Mouse (Mus musculus): ENCODE data around the gene Ndufa11.

Ndufa11 gene

DNA sequence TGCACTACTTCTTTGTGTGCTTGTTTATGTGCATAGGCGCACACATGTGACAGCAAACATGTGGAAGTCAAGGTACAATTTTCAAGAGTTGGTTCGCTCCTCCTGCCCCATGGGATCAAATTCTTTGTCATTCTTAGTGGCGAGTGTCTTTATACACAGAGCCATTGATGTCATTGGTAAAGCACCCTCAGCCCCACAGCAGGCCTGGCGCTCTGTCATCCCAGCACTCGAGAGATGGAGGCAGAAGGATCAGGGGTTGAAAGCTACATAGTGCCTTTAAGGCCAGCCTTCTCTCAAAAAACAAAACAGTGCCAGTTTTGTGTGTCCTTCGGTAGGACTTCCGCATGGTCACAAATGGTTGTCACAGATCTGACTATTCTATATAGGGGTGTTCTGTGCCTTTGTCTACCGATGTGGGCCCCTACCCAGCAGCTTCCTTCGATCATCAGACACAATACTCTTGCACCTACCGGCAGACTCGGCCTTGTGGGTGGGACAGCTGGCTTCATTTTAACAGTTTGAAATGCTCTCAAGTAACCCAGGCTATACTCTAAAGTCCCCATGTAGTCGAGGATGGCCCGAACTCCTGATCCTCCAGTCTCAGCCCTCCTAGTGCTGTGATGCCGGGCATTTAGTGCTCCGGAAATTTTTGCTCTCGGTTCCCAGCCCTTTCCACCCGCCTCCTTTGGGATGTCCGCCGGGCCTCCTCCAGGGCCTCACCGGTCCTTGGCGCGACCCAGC lies 1.5 kb upstream of the Ndufa11 start:
- no peak for DNase-seq (ENCODE audit: extremely low spot score)

DNA sequence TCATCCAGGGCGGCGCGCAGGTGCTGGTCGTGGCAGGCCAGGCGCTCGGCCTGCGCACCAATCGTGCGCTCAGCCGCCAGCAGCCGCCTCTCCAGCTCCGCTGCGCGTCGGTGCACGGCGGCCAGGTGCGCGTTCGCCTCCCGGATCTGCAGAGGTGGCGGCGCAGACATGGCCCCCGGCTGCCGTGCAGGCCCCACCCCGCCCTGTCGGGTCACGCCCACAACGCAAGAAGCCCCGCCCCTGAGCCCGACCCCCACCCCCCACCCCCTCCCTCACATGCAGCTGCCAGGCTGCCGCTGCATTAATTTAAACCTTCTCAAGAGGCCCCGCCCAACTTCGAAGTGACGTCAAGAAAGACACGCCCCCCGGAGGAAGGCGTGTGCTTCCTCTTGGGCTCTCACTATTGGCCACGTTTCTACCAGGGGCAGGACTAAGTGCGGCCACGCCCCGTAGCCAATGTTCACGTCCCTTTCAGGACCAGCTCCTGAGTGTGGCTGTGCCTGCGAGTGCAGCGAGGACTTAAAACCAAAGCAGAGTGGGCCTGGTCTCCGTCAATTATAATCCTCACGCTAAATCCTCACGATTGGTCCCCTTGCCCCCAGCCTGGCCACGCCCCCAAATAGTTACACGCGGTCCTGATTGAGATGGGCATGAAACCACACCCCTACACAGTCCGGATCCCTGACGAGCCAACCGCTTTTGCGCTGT lies 758 bp upstream of the Ndufa11 start:
- DNase-seq (ENCODE audit: extremely low spot score), result peak; percentile 99

DNA sequence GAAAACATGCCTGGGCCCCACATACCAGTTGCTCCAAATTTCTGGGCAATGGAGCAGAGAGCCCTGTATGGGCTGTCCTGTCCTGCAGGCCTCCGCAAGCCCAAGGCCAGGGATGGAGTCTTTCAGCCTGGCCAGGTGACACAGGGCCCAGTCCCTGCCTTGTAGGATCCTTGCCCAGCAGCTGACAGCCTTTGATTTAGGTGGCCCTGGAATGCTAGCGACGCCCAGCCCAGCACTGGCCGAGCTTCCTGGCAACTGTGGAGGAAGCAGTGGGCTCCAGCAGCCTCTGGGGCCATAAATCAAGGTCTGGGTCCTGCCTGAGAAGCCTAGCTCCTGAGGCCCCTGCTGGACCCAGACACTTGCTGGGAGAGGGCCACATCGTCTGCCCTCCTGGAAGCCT lies 4.9 kb downstream of the Ndufa11 start:
- no peak for DNase-seq (ENCODE audit: extremely low spot score)

DNA sequence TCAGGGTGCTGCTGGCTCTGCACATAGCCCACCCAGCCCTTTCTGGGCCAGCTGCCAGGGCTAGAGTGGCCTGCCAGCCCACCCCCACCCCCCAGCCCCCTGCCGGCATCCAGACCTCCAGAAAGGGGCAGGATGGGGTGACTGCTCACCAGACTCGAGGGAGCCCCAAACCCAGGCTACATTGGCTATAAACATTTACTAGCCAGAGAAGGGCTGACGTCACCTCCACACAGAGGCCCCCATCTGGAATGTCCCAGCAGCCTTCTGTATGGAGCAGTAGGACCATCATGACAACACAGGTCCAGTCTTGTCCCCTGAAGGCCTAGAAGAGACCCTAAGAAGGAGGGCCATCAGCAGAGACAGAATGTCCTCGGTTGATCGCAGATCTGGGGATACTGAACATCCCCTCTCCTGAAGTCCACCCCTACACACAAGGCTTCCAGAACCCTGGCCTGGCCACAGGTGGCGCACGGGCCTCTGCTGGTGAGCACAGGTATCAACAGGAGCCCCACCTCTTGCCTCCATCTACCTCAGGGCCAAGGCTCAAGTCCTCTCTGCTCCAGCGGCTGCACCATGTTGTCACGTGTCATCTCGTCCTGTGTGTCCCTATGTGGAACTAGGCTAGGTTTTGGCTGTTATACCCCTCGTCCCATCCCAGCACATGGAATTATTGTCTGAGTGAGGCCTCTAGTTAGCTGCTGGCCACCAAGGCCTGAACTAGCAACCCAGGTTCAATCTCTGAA lies 6.0 kb downstream of the Ndufa11 start:
- DNase-seq (ENCODE audit: extremely low spot score), result no peak

DNA sequence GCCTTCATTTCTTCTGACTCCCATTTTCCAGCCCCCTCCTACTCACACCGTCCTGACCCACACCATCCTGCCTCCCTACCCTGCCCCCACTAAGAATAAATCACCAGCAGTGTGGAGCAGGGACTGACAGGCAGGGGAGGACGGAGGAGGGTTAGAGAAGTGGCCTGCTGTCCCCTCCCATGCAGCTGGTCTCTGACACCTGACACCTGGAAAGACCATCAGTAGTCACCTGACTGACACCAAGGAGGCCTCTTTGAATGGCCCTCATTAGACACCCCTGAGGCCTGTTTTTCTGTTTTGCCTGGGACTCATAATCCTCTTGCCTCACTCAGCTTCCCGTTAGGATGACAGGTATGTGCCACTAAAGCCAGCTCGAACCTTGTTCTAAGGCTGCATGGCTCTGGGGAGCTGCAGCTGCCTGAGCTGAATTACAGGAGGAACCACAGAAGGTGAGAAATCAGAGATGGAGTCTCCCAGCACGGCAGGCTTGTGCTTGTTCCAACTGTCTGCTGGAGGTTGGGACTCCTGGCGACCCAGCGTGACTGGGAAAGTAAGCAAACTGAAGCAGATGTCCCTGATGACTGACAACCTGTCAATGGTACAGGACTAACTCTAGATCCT lies 9.6 kb downstream of the Ndufa11 start:
- peak; percentile 47 for DNase-seq (ENCODE audit: extremely low spot score)

DNA sequence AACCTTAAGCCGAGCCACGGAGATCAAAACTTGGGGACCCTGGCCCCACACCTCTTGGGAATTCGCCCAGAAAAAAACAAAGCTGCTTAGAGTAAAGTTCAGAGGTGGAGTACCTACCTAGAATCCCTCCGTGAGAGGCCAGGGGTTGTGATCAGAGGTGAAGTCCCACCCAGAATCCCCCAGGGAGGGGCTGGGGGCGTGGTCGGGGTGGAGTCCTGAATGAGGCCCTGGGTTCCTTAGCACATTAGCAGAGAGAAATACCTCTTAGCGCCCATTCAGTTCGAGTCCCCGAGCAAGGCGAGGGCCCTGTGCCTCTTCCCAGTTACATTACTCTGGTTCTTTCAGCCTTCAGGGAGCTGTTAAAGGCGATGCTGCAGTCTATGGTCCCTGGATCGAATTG lies 10.1 kb downstream of the Ndufa11 start:
- peak; percentile 59 for DNase-seq (ENCODE audit: extremely low spot score)

DNA sequence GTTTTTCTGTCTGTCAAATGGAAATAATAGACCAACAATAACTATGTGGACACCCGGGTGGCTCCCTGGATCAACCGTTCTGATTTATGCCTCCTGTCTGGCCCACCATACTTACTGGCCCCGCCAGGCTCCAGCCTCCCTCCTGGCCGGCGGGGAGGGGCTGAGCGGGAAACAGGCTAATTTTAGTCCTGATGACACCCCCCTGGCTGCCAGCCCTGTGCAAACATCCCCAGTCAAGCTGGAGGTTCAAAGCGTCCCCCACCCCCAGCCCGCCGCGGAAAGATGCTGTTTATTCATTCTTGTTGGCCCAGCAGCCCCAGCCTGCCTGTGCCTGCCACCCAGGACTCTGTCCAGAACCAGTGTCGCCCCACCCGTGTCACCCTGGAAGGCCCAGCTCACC lies 10.6 kb downstream of the Ndufa11 start:
- DNase-seq (ENCODE audit: extremely low spot score), result no peak

DNA sequence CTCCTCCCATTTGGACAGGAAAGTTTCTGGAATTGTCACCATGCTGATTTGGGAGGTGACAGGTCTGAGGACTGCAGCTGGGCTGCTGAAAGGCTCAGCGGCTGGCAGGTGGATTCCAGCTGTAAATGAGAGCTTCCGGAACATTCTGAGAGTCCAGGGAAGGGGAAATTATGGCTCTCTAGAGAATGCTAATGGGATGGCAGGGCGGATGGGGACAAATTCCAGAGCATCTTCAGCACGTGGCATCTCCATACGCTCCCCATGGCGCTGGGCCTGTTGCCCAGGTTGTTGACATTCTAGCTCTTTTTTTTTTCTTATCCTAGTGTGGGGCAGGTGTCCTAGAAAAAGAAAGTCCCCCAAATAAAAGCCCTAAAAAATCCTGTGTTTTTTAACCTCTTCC lies 11.6 kb downstream of the Ndufa11 start:
- DNase-seq (ENCODE audit: extremely low spot score), result no peak

DNA sequence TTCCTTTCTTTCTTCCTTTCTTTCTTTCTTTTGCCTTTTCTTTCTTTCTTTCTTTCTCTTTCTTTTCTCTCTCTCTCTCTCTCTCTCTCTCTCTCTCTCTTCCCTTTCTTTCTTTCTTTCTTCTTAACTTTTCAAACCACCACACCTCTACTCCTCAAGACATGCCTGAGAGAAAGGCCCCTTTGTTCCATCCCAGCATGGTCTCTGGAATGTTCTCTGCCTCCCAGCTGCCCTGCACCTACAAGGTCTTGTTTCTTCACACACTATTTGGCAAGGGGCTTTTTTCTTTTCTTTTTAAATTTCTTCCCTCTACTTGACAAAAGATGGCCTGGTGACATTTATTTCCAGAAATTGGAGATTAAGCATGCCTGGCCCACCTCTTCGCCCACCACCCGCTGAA lies 12.1 kb downstream of the Ndufa11 start:
- DNase-seq (ENCODE audit: extremely low spot score), result no peak

DNA sequence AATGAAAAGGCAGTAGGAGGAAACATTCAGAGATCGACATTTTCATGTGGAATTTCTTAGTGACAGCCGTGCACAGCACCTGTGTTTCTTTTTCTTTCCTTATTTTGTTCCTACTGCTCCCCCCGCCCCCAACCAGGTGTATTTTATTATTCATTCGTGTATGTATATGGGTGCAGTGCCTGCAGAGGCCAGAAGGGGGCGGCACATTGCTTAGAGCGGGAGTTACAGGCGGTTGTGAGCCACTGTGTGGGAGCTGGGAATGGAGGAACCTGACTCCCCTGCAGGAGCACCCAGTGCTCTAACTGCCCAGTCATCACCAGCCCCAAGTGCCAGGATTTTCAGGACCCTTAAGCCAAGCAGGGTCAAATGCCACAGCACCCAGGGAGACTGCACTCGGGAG lies 19.0 kb downstream of the Ndufa11 start:
- DNase-seq (ENCODE audit: extremely low spot score), result no peak

DNA sequence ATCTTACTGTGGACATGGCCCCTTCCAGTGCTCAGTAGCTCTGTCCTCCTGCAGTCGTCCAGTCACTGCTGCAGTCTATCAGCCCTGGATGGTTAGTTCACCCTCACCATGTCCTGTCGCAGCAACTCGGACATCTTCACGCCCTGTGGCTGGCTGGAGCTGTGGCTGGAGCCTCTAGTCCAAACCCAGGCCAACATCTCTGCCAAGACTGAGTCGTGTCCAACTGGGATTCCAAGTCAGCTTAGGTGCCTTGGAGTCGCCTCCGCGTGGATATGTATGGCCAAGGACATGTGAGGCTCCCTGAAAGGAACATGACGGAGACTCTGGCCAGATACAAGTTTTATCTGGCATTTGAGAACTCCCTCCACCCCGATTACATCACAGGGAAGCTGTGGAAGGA lies 20.7 kb downstream of the Ndufa11 start:
- DNase-seq (ENCODE audit: extremely low spot score), result no peak

DNA sequence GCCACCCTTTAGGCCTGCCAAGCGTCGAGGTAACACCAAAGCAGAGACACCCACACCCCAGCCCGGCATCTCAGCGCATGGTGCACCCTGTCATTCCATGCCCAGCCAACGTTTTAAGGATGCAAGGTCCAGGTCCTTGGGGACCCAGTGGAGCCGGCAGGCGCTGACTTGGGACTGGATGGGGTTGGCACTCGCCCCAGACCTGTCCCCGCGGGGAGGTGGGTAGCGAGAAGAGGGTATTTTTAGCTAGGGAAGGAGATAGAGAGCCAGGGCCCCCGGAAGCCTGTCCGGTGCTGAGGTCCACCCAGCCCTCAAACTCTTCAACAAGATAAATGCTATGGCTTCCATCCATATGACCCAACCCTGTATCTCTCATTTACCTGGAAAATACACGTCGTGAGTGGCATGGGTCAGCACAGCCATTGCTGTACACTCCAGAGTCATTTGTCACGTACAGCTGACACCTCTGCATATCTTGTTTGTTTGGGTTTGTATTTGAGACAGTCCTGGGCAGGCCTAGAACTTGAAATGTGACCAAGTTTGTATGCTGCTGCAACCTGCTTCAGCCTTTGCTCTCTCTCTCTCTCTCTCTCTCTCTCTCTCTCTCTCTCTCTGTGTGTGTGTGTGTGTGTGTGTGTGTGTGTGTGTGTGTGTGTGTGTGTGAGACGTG lies 22.7 kb downstream of the Ndufa11 start:
- DNase-seq (ENCODE audit: extremely low spot score), result no peak

DNA sequence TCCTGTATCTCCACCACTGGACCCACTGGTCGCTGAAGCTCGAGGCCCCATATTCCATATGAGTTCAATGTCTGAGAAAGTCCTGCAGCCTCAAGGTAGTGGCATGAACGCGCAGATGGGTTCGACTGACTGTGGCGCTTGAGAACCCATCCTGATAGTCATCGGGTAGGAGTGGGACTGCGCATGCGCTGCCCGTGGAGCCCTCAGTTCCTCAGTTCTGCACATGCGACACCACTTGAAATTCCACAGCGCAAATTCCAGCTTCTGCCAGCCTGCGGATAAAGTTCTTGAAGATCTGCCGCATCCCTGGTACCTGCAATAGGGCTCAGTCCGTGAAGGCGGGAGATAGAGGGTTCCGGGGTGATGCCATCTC lies 23.2 kb downstream of the Ndufa11 start:
- no peak for DNase-seq (ENCODE audit: extremely low spot score)

DNA sequence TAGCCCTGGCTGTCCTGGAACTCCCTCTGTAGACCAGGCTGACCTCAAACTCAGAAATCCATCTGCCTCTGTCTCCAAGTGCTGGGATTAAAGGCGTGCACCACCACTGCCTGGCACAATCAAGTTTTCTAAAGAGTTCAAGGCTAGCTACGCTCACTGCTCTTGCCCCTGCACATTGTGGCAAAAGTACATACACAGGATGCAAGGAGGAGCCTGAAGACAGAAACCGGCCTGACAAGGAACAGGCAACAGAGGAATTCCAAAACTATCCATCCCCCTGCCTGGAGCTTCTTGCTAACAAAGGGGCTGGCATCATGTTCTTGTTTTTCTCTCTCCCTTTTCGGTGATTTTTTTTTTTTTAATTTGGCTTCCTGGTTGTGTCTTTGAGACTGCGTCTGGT lies 26.6 kb downstream of the Ndufa11 start:
- DNase-seq (ENCODE audit: extremely low spot score), result no peak

DNA sequence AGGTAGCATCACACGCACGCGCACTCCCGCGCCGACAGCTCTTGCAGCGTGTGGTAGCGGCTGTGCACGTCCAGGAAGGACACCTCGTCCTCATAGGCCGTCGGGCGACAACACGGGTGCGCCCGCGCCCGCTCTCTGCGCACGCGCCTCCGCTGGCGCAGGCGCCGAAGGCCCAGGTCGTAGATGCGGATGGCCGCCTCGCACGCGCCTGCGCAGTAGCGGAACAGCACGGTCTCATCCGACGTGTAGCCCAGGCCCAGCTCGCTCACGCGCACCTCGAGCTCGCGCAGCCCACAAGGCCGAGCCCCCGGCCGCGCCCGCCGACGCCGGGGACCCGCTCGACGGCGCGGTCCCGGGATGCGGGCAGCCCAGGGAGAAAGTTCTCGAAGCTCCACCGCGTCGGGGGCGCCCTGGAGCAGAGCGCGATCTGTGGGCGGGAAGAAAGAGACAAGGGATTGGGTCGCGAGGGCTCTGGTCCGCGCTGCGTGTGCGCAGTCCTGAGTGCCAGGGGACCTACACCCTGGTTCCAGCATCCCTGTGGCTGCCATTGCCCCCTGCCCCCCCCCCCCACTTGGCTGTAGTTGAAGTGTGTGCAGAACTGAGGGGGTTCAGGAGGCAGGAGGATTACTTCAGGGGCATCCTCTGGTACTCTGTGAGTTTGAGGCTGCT lies 34.0 kb downstream of the Ndufa11 start:
- DNase-seq (ENCODE audit: extremely low spot score), result peak; percentile 66

DNA sequence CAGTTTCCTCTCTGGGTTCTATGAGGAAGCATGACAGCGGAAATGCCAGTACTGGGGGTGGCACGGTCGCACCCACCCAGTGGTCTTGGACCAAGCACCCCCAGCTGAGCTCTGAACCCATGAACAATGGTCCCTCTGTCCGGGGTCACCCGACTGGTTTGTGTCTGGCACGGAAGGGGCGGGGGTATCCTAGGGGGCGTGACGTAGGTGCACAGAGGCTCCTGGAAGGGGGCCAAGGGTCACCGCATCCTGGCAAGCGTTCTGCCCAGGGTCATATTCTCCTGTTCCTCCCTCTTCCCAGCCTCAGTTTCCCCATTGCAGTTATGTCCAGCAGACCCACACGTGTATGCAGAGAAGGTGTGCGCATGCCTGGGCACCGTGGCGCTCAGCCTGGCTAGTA lies 35.9 kb downstream of the Ndufa11 start:
- no peak for DNase-seq (ENCODE audit: extremely low spot score)

DNA sequence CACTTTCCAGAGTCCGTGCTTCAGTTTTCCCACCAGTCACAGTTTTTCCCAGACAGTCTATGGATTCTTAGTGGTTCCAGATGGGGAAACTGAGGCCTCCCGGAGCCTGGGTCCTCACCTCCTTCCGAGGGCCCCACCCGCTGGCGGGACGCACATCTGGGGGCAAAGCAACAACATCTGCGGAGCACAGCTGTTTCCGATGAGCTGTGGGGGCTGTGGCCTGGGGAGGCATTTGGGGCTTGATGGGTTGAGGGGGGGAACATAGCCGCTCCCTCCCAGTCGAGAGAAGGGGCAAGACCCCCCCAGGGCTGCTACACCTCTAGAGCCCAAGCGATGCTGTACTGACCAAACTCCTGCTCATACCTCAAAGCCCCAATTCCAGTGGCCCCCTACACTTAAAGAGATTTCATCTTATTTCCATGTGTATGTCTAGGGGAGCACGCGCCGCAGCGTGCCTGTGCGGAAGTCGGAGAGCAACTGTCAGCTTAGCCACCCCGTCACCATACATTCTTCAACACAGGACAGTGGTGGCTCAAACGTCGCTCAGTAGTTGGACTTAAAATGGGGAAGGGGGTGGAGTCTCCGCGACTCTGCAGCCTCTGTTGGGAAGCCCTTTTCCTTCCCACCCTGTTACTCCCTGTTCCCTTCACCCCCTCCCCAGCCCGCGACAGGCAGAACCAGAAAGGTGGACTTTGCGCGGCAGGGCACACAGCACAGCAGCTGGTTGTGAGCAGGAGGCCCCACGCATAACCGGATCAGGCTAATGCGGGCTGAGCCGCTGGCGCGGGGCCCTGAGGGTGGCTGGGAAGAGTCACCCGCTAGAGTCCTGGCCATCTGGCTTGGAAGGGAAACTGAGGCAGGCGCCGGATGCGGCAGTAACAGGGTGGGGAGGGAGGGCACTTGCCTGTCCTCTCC lies 37.0 kb downstream of the Ndufa11 start:
- no peak for DNase-seq (ENCODE audit: extremely low spot score)

DNA sequence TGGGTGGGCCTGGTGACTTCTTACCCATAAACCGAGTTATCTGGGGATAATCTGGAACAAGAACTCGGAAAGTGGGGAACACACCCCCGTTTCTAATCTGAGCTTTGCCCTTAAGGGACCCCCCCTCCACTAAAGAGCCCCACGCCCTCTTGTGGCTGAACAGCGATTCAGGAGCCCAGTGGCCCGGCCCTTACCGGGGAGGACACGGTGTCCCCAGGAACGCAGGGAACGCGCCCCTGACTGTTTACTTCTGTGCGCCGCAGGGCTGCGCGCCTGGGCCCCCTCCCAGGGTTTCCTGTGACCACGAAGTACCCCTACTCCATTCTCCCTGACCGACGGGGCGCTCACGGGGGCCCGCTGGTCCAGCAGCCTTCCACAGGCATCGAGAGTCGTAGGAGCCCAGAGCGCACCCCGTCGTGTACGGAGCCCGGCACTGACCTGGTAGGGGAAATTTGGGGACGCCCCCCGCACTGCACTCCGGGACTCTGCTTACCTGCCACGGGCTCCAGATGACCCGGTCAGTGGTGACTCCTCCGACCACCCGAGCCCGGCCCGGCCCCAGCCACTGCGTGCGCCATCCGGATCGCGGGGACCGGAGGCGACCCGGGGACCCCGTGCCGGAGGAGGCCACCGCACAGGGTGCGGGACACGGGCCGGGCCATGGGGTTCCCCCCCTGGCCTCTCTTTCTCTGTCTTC lies 39.3 kb downstream of the Ndufa11 start:
- no peak for DNase-seq (ENCODE audit: extremely low spot score)

DNA sequence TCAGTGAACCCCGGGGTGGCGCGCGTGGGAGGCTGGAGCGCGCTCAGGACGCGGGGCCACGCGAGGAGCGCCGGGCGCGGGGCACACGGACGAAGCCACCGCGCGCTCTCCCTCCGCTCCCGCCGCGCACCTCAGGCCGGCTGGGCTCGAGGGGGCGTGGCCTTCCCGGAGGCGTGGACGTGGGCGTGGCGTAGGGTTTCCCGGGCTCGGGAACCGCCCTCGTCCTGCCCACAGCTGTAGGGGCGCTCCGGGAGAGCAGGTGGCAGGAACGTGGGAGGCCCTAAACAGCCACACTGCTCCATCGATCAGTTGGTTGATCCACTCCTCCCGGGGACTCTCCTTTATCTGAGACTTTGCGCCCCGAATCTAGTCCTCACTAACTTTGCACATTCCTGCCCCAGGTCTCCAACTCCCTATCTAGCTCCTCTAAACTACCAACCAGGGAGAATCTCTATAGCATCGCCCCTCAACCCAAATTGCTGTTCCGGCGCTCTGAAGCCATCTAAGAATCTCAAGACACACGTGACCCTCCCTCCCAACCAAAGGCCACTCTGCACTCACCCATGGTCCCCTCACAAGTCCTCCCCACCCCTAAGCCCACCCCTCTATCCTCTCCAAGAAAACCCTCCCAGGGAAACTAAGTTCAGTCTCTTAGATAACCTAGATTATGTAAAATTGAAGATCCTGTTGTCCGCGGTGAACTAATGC lies 40.0 kb downstream of the Ndufa11 start, which contains the start of gene Nrtn:
Gene Nrtn, minus strand, starts transcription at position 115 of the 708 bp plus-strand sequence.
- DNase-seq (ENCODE audit: extremely low spot score), result peak; percentile 87

All from embryo, embryonic 9.5 days (tissue).